Mouse (Mus musculus): ENCODE results near the gene Gkap1.

The Gkap1 gene

DNA sequence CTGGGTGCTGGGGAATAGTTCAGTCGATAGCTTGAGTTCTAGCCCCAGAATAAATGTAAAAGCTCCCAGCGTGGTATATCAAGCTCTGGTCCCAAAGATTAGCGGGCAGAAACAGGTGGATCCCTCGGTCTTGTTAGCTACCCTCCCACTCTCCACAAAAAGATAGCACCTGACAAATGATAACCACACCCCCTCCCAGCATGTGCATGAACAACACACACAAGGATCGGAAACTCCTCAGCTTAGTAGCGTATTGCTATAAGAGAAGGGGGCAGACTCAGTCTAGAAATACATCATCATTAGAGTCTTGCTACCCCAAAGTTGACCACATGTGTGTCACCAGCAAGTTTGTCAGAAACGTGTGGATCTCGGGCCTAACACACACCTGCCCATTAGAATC, at the start of gene Gkap1:
TSS of gene Gkap1 (minus strand) at position 101 of the 400 bp plus-strand sequence.
- DNase-seq (ENCODE audit: low spot score): no peak

DNA sequence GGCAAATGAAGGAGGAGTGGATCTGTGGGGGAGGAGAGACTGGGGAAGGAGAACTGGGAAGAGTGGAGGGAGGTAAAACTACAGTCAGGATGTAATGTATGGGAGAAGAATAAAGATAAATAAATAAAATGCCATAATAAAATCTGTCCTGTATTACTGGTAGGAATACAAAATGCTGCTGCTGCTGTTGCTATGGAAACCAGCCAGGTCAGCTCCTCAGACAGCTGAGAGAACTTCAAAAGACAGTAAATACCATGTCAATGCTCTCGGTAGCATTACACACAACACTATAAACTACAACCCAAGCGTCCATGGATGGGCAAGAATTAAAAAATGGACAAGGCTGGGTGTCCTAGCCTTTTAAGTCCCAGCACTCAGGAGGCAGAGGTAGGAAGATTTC, 42.3 kb upstream of the Gkap1 start:
- no peak for DNase-seq (ENCODE audit: low spot score)

DNA sequence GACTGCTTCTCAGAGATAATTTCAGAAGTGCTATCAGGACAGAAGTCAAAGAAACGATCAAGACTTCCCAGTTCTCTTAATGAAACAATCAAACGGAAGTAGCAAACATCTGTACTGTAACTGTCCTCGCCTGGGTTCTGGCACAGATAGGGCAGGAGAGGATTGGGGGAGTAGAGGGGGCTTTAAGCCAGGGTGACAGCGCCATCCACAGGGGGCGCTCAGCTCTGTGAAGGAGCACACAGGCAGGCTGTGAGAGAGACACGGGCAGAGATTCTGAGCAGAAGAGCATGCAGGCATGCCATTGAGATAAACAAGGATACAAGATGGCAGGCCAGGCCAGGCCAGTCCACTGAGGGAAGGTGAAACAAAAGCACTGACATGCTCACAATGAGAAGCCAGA, 39.5 kb upstream of the Gkap1 start:
- no peak for DNase-seq (ENCODE audit: low spot score)

DNA sequence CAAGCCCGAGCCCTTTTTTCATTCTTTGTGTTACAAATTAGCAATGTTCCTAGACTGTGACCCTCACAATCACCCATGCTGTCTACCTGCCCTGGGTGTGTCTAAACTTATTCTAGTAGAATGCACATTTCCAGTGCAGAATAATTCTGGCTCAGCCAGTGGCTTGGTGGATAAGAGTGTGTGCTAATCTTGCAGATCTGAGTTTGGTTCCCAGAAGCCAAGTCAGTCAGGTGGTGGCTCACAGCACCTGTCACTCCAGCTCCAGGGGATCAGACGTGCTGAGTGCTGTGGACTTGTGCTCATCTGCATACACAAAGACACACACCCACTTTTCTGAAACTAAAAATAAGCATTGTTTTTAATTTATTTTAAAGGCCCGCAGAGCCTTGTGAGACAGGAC, 38.3 kb upstream of the Gkap1 start:
- DNase-seq (ENCODE audit: low spot score): no peak

DNA sequence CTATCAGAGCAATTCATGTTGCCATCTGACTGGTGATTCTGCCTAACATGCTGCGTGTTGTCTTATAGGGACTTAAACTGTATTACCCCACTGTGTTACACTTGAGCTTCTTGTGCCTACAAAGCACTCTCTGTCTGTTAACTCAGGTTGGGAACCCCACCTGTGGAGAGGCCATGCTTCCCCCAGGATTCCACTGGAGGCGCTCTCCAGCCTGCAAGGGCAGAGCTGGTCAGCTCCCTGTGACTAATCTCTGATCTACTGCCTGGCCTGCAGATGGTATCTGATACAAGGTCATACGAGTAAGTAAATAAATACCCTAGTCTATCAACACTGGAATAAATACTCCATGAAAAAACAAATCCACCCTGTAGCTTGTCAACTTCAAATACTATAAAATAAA, 35.9 kb upstream of the Gkap1 start:
- DNase-seq (ENCODE audit: low spot score): no peak

DNA sequence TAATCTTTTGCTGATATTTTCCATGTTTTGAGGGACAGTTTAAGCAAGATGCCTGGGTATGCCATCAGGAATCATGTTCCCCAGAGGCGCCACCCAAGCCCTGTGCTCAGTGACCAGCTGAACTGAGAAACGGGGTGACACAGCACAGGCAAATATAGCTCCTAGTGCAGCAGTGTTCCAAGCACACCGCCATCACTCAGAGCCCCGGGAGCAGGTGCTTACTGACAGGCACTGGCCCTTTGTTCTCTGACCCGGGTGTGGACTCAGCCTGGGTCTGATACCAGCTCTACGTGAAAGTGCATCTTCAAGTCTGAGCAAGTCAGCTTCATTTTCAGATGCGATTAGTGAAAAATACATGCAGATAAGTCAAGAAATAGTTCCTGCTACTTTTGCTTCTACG, 34.0 kb upstream of the Gkap1 start:
- no peak for DNase-seq (ENCODE audit: low spot score)

DNA sequence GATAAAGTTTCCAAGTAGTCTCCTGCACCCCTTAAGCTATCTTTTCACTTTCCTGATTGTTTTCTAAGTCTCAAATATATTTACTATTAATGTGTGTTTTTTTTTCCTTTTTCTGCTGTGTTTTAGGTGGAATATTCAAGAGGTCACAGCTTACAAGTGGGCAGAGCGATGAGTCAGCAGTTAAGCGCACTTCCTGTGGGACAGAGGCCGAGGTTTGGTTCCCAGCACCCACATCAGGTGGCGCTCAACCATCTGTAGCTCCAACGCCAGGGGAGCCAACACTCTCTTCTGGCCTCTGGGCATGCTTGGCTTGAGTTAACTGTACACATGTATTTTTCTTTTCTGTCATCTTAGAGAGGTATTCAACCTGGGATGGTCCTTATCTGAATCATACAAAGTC, 32.0 kb upstream of the Gkap1 start:
- no peak for DNase-seq (ENCODE audit: low spot score)

DNA sequence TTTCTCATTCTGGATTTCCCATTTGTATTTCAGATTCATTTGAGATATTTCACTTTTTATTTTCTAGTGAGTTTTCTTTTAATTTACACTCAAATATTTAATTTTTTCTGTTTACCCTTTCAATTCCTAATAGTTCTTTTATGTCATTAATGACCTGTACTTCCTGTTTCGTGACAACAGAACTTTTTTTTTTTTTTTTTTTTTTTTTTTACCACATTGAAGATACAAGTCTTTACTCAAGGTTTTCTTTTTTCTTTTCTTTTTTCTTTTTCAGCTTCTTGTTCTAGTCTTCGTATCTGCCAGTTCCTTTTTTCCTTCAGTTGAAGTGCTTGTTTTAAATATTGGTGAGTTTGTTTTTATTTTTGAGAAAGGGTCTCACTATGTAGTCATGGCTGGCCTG, 29.7 kb upstream of the Gkap1 start:
- DNase-seq (ENCODE audit: low spot score): no peak

DNA sequence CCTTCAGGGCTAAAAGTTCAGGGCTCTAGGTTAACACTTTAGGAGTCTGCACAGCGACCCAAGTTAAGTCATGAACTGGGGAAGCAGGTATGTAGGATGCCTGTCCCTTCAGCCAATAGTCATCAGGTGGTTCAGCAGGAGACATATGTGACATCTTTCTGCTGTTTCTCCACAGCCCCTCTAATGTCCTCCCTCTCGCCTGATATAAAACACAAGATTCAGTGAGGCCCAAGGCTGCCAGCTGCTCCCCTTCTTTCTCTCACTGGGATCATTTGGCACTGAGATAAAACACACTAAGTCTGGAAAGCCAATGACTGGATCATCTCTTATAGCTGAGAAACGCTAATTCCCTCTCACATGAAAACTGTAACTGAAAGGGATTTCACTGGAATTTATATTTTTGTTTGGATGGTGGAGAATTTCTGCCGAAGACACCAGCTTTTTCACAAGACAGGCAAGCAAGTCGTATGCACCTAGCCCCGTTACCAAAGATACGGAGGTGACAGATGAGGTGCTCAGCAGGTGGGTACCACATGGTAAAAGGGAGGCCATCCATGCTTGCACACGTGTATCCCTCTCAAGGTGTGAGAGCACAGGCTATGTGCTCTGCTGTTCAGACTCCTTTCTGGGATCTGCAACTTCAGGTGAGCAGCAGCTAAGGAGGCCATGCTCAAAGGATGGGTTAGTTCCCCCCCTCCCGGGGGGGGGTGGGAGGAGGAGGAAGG, 27.1 kb upstream of the Gkap1 start:
- DNase-seq (ENCODE audit: low spot score): no peak

DNA sequence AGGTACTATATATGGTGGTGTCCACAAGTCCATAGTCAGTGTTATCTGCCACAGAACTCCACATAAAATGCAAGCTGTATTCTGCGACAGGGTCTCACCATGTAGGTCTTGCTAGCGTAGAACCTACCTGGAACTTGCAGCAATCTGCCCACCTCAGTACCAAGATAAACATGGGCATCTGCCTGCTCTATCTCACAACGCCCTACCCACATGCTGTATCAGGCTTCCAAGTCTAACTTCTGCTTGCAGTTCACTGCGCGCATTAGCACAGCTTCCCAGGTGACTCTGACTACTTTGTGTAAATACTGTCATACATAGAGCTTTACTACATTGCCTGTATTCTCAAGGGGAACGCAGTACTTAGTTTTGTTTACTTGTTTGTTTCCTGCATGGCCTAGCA, 26.5 kb upstream of the Gkap1 start:
- DNase-seq (ENCODE audit: low spot score): no peak

DNA sequence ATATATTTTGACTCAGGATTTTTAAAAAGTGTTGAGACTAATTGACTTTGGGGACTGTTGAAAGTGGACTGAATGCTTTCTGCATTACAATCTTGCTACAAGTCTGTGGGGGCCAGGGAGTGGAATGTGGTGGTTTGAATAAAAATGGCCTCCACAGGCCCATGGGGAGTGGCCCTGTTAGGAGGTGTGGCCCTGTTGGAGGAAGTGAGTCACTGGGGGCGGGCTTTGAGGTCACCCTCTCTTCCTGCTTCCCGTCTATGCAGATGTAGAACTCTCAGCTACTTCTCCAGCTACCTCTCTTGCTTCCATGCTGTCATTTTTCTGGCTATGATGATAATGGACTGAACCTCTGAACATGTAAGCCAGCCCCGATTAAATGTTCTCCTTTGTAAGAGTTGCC, 23.3 kb upstream of the Gkap1 start:
- DNase-seq (ENCODE audit: low spot score): no peak

DNA sequence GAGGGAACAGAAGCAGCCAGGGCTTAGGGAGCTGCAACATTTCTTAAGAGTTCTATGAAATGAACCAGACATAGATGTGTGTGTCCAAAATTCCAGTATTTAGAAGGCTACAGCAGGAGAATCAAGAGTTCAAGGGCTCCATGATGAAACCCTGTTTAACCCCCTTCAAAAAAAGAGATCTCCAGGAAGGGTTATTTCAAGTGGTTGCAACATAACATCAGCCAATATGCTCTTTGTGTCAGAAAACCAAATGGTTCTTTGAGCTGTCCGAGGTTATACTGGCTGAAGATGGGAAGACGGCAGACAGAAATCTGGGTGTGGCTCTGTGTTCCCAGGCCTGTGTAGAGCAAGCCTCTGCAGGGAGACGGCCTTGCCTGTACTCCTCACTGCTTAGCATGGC, 20.1 kb upstream of the Gkap1 start:
- no peak for DNase-seq (ENCODE audit: low spot score)

DNA sequence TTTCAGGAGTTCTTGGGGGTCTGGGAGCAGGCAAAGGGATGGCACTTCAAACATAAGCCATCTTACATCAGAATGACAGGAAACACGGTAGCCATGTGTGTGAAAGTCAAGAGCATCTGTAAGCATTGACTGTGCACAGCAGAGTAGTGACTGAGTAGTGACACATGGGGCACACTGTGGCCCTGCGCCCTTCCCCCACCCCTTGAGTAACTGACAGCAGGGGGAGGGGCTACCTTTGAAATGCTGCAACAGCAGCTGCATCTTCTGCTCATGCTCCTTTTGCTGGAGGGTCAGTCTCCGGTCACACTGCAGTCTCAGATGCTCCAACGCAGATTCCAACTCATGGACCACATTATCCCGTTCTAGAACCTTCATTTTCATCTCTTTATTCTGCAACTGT, 17.3 kb upstream of the Gkap1 start:
- DNase-seq (ENCODE audit: low spot score): no peak

DNA sequence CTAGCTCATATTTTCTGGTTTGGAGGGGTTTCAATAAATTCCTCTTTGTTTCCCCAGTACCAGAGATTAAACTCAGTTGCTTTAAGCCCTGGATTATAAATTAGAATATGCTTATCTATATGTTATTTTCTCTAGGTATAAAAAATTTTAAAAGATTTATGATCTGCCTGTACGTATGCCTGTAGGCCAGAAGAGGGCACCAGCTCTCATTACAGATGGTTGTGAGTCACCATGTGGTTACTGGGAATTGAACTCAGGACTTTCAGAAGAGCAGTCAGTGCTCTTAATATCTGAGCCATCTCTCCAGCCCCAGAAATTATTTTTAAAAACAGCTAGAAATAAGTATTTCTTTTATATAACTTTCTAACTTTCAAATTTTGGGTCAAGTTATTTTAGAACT, 13.8 kb upstream of the Gkap1 start:
- no peak for DNase-seq (ENCODE audit: low spot score)

DNA sequence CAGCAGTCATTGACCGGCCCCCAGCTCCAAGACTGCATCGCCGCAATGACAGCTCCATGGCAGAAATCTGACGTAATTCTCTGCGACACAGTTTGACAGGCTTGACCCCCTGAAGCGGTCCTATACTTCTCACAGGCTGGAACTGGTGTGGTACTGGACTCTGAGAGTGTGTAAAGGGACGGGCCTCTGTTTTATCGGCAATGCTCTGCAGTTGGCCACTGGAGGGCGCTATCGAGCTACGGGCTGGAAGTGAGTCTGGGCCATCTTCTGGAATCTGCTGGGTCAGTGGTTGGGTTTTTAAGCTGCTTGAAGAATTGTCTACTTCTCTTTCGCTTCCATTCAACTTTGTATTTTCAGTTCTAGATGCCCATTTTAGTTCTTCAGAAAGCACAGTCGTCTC, 12.3 kb upstream of the Gkap1 start:
- DNase-seq (ENCODE audit: low spot score): no peak

DNA sequence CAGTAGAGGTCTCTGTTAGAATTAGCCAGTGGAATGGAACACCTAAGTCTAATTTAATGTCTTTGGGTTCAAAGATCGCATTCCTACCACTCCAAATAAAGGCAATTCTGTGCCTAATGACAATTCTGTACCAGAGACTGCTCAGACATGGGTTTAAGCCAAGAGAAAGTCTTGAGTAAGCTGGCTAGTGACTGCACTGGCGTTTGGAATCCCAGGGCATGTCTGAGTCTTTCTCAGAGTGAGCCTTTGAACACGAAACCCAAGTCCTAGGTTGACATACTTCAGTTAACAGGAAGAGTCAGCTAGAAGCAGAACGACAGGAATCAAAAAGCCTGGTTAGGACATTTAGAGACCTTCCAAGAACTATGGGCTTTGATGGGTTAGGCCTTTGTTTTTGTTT, 8.0 kb upstream of the Gkap1 start:
- DNase-seq (ENCODE audit: low spot score): no peak

DNA sequence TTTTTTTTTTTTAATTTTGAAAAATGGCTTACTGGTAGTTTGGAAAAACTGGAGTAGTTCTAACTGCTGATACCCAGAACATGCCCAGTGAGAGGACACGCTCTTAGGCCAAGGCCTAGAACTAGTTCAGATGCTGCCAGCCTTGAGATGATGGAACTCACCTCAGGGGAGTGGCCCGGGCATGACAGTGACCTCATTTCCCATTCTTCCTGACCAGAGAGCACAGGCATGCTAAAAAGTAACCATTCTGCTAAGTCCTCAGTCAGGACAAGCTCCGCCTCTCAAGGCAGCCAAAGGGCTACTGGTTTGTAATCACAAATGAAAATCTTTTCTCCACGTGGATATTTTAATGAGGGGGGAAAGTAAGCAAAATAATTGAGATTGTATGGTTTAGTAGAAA, 6.4 kb upstream of the Gkap1 start:
- DNase-seq (ENCODE audit: low spot score): no peak

DNA sequence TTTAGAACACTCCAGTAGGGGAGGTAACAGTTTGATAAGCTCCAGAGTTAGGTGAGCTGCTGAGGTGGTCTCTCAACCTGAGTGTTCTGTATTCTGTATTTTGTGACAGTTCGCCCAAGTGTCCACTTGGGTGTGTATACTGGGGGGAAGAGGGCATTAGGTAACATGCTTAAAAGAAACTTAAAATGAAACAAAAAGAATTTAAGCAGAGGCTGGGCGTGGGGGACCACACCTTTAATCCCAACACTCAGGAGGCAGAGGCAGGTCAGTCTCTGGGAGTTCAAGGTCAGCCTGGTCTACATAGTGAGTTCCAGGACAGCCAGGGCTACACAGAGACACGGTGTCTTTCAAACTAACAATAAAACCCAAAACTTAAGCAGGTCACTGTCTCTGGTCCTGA, 5.0 kb upstream of the Gkap1 start:
- DNase-seq (ENCODE audit: low spot score): no peak

DNA sequence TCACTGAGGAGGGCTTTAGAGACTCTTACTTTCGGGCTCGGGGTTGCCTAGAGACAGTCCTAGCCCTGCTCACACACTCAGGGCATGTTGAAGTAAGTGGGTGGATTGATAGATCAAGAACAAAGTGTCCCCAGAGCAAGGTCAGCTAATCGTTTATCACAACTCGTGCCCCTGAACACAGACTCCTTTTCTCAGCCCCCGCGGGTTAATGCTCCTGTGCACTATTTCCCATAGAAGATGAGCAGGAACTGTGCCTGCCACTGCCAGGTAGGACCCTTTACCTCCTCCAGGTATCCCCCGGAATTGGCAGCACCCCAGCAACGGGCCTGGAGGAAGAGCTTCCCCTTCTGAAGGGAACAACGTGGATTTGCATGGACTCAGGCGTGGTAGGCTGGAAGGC, 757 bp upstream of the Gkap1 start:
- DNase-seq (ENCODE audit: low spot score): no peak

DNA sequence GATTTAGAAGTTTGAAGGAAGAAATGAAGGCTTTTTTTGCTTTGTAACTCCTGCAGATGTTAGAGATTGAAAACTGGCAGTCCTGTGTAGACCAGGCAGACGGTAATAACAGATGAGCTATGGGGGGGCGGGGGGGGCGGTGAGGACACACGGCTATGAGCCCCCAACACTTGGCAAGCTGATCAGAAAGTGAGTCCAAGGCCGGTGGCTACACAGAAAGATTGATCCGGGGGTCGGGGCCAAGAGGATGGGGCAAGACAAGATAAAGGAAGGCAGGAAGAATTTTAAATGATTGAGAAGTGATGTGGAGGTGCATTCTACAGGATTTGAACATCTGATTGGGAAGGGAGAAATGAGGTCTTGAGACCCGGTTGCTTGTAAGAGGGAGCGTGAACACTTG, 423 bp downstream of the Gkap1 start:
- no peak for DNase-seq (ENCODE audit: low spot score)

DNA sequence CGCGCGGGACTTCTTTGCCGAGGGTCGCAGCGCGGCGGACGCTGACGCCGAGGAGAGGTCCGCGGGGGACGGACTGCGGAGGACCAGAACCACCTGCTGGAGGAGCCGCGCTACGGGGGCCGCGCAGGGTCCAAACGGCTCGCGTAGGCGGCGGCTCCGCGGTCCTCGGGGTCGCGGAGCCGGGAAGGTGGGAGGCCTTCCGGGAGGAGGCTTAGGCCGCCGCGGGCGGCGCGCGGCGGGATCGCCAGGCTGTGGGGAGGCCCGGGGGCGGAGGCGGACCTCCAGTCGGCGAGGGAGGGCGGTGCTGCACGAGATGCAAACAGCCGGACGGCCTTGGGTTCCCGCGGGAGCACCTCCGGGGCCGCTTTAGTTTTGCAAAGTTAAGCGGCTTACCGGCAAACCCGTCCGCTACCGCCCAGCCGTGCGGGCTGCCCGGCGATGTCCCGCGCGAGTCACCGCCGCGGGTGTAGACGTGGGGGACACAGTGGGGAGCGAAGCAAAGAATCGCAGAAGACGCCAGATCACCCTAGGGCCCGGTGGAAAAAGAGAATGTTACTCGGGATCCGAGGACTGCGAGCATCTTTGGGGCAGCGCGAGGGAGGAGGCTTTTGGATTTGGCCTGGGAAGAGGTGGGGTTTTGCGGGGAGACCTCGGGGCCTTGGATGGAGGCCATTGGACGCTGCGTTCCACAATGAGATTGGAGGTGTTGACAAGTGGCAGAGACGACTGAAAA, 1.1 kb downstream of the Gkap1 start:
- peak; percentile 21 for DNase-seq (ENCODE audit: low spot score)

DNA sequence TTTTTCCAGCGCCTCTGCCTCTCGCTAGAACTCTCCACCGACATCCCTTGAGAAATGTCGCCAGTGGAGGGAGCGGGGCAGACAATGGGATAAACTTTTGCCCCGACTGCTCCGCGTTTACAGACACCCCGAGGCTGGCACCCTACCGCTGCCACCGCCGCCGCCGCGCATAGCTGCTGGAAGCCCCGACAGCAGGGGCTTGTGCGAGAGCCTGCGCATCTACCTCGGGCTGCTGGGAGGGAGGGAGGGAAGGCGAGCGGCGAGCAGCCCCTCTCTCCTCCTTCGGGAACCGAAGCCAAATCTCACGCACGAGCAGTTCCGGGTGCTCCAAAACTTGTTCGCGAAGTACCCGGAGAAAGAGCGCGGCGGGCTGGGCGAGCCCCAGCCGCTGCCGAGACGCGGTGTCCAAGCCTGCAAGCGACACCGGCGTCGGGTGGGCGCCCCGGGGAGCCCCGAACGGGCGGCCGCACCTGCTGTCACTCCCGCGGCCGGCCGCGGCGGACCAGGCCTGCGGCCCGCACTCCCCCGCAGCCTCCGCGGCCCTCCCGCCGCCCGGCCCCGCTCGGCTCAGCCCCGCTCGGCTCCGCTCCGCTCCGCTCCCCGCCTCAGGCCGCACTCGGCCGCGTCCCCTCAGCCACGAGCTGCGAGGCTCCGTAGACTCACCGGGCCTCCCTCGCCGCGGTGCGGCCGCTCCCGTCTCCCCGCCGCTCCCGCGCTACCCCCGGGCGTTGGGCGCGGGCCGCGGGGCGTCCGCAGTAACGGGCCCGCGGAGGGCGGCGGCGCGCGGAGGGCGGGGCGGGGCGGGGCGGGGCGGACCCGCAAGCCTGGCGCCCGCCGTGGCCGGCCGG, 1.9 kb downstream of the Gkap1 start:
- no peak for DNase-seq (ENCODE audit: low spot score)

DNA sequence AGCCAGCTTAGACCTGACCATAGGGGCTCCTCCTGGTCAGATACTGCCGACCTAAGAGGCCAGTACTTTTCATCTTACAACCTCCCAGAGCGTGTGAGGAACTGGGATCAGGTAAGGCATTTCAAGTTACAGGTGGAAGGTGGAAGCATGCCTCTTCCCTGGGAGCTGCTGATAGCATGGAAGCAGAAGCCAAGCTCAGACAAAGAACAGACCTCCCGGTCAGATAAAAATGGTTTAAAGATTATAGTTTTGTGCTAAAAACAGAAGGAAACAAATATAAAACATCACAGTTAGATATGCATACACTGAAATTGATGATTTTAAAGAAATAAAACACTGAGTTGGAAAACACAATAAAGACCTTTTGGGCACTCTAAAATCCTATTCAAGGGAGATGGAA, 8.6 kb downstream of the Gkap1 start:
- no peak for DNase-seq (ENCODE audit: low spot score)

Measured in left cerebral cortex, adult 11 months (tissue).